Mouse (Mus musculus): Measurements from ENCODE around the gene Metrnl.

- TF ChIP-seq CTCF (IDR thresholded peaks at IDR 0.05; ENCODE audit: extremely low read depth, insufficient read depth, low read length) (no peak), POLR2A (IDR thresholded peaks at IDR 0.05; ENCODE audit: extremely low read depth, insufficient read depth, low read length) (no peak)
Measured at GRCm38 (mm10) chr11:121697271-121697670, 4.1 kb upstream of the Metrnl start.
